Mouse (Mus musculus) bone marrow macrophage, adult 2 months (primary cell): ENCODE measurements around the gene Snx1.

ENCODE experiments used
- CTCF ChIP-seq: IDR thresholded peaks from 2 replicates; pipeline ENCODE4 v1.5.1; 2012; ENCODE audit warnings: low read depth, mild to moderate bottlenecking, low read length, moderate library complexity
- POLR2A ChIP-seq: IDR thresholded peaks from 2 replicates; pipeline ENCODE4 v1.6.1; 2012; ENCODE audit warnings: mild to moderate bottlenecking, low read depth, low read length, borderline replicate concordance

- no peak for TF ChIP-seq CTCF
- TF ChIP-seq POLR2A: no peak
These were observed 48.3 kb downstream of the Snx1 start for GRCm38 (mm10) chr9:66078072-66078471.
